Mouse (Mus musculus): ENCODE data around the gene Izumo1. TPM values are rescaled to one million over a fixed set of nuclear protein-coding genes. Genes with fewer than 3 reads are reported as not detected.

The Izumo1 gene
- total RNA-seq, 2 experiments from 2014 or later = 0.34 TPM; not detected in 1

DNA sequence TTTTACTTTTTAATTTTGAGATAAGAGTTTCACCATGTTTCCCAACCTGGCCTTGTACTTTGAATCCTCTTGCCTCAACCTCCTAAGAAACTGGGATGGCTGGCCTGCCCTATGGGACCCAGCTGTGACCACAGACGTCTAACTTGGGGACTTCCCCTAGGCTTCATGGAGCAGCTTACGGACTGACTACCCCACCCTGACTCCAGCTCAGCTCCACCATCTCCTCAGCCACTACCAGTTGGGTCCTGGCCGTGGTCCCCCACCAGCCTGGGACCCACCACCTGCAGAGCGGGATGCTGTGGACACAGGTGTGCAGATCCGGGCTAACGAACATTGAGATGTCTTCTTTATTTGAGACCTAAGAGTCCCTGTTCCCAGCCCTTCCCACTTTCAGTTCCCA, 16.1 kb downstream of the Izumo1 start:
- Histone ChIP-seq H3K4me3 (peak overlapping the region; percentile 43), H3K27ac (no peak overlapping the region; the same call in 1 of the 2 replicates)
- no peak for TF ChIP-seq CTCF (IDR thresholded peaks at IDR 0.05)
- intact Hi-C loops (cut with DNase I) = no loop called here
- DNase-seq (ENCODE audit: extremely low spot score in 1 of 2, low spot score in 2 of 2) = no peak

DNA sequence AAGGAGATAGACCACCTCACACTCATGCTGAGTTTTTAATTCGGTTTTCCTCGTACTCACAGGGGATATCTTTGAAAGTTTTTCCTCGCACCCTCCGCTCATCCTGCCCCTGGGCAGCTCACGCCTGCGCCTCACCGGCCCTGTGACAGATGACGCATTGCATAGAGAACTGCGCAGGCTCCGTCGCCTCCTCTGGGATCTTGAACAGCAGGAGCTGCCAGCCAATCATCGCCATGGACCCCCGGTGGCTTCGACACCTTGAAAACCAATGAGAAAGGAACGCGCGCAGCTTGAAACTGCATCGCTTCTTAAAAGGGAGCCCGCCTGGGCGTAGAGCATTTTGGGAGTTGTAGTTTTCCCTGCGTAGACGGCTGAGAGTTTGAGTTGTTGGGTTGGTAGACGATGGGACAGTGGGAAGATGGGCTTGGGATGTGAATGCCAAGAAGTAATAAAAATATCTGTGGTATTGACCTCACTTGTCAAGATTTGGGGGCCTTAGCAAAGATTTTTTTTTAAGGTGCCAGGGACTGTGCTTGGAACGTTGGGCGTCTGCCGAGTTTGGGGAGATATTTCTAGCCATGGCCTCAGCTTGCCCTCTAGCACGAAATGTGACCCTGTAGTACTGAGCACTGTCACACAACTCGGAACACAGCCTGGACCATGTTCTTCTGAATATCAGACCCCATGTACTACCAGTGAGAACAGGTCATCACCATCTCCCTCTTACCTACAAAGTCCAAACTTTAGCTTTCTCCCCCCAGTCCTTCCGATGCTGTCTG, 17.2 kb downstream of the Izumo1 start:
- H3K27ac ChIP-seq = peak overlapping the region; percentile 67
- DNase-seq (ENCODE audit: extremely low spot score in 1 of 2, low spot score in 2 of 2) = peak; percentile 93 to 94
- intact Hi-C loops (cut with DNase I) = no loop called here
- H3K4me3 ChIP-seq = peak overlapping the region; percentile 43
- TF ChIP-seq CTCF (IDR thresholded peaks at IDR 0.05) = no peak

- no peak for DNase-seq (ENCODE audit: extremely low spot score in 1 of 2, low spot score in 2 of 2)
- intact Hi-C loops (cut with DNase I) = no loop called here
- no peak within 1 kb of the TSS for H3K4me3 ChIP-seq
- H3K27ac ChIP-seq = peak within 1 kb of the TSS; percentile 44; the same call in 1 of the 2 replicates
- TF ChIP-seq CTCF (IDR thresholded peaks at IDR 0.05) = no peak
Observed at GRCm38 (mm10) chr7:45639561-45640027, 18.0 kb downstream of the Izumo1 start, which contains the start of gene Mamstr. Gene Mamstr, plus strand, starts transcription at chr7:45639977.

DNA sequence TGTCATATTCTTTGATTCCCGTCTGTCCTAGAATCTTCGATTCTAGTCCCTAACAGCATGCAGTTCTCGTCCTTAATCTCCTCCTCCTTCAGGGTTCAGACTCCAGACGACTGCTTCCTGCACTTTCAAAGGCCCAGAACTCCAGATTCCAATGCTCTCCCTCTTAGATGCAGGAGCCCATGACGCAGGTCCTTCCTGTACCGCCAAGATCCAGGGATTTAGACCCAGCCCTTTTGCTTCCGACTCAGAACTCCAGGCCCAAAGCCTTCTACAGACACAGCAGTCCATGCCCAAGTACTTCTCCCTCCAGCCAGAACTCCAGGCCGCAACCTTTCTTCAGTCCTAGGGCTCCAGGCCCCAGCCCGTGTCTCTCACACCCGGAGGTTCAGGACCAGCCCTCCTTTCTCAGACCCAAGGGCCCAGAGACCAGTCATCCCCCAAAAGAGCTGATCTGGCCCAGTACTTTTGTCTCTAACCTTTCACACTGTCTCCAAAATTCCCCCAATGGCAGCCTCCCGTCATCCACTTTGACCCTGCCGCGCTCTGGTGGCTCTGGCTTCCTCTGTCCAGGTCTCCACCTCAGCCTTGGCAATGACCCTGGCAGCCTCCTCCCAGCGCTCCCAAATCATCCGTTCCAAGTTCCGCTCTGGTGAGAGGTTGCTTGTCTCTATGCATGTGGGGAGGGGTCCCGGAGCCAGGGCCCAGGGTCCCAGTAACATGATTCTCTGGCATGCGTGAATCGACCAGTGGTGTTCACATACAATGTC, 18.8 kb downstream of the Izumo1 start:
- intact Hi-C loops (cut with DNase I) = no loop called here
- TF ChIP-seq CTCF (IDR thresholded peaks at IDR 0.05) = no peak

GRCm38 (mm10) chr7:45641391-45642040, 19.9 kb downstream of the Izumo1 start:
- intact Hi-C loops (cut with DNase I) = no loop called here
- Histone ChIP-seq H3K27ac (no peak overlapping the region), H3K4me3 (no peak overlapping the region)
- no peak for DNase-seq (ENCODE audit: extremely low spot score in 1 of 2, low spot score in 2 of 2)
- TF ChIP-seq CTCF (IDR thresholded peaks at IDR 0.05) = no peak

More for the DNA sequence above, 18.8 kb downstream of the Izumo1 start:
- peak overlapping the region; percentile 44; the same call in 1 of the 2 replicates for H3K27ac ChIP-seq
- H3K4me3 ChIP-seq = no peak overlapping the region
- no peak for DNase-seq (ENCODE audit: extremely low spot score in 1 of 2, low spot score in 2 of 2)

GRCm38 (mm10) chr7:45642083-45642482, 20.5 kb downstream of the Izumo1 start:
- DNase-seq (ENCODE audit: extremely low spot score in 1 of 2, low spot score in 2 of 2) = no peak
- Histone ChIP-seq H3K27ac (no peak overlapping the region), H3K4me3 (no peak overlapping the region)
- intact Hi-C loops (cut with DNase I) = no loop called here
- TF ChIP-seq CTCF (IDR thresholded peaks at IDR 0.05) = no peak

DNA sequence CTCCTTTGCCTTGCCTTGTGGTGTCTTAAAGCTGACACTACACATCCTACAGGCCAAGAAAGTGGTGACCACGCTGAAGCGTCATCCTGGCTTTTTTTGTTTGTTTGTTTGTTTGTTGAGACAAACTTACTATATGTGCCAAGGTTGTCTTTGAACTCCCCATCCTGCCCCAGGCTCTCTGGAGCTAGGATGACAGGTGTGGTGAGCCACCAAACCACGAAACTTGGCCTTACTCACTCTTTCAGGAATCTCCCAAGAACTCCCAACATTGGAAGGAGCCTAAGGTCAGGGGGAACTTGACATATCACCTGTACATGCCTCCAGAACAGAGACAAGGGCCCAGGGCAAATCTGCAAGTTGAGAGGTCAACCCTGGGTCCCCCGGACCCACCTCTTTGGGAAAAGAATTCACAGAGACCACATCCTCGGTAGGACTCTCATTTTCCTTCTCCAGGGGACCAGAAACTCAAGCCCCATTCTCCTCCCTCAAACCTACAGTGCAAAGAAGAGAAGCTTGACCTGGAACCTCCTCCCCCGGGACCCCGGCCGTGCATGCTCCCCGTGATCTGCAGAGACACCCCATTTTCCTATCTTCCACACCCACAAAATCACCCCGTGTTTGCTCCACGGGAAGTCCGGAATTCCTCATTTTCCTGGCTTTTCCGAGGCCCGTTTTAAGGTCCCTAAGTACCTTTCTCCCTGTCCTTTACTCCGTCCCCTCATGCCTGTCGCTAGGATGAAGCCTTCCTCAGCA, 21.1 kb downstream of the Izumo1 start:
- no peak for TF ChIP-seq CTCF (IDR thresholded peaks at IDR 0.05)
- DNase-seq (ENCODE audit: extremely low spot score in 1 of 2, low spot score in 2 of 2) = no peak
- Histone ChIP-seq H3K4me3 (peak overlapping the region; percentile 61), H3K27ac (peak overlapping the region; percentile 84)
- intact Hi-C loops (cut with DNase I) = no loop called here

DNA sequence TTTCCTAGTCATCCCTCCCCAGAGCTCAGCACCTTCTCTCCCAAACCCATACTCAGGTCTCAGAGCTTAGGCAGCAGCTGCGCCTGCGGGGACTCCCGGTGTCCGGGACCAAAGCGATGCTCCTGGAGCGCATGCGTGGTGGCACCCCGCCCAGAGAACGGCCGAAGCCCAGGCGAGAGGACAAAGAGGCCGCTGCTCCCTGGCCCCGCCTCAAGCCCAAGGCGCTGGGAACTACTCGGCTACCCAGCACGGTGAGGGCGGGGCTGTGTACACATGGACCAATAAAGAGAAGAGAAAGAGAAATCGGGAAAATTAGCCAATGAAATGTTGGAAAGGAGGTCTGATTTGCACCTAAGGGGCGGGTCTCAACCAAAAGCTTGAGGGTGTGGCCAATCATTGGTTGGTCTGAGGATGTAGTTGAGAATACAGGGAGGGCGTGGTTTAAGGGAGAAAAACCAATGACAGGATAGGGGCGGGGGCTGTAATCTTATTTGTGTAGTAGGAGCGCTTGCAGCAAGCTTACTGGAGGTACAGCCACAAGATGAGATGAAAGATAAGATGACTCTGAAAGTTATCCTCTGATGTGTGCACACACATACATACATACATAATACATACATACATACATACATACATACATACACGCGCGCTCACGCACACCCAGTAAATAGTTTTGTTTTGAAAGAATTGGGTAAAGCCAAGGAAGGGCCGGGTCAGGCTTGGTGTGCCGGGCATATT, 22.0 kb downstream of the Izumo1 start:
- Histone ChIP-seq H3K4me3 (peak overlapping the region; percentile 61), H3K27ac (peak overlapping the region; percentile 84)
- intact Hi-C loops (cut with DNase I) = no loop called here
- DNase-seq (ENCODE audit: extremely low spot score in 1 of 2, low spot score in 2 of 2) = peak; percentile 89 to 90
- TF ChIP-seq CTCF (IDR thresholded peaks at IDR 0.05) = no peak

DNA sequence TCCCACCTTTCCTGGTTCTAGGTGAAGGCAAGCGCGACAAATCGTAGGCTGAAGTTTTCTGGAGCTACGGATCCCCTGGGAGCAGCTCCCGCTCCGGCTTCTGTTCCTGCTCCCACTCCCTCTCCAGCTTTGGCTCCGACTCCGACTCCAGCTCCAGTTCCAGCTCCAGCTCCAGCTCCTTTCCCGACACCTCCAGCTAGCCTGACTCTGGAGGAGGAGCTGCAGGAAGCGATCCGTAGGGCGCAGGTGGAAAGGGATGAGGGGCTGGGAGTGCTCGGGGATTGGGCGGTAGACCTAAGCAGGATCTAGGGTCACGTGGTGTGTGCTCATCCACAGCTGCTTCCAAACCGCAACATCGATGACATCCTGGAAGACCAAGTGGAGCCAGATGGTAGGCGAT, 22.6 kb downstream of the Izumo1 start:
- intact Hi-C loops (cut with DNase I) = no loop called here
- no peak for TF ChIP-seq CTCF (IDR thresholded peaks at IDR 0.05)
- Histone ChIP-seq H3K4me3 (peak overlapping the region; percentile 41), H3K27ac (peak overlapping the region; percentile 84)
- peak; percentile 72 to 76 for DNase-seq (ENCODE audit: extremely low spot score in 1 of 2, low spot score in 2 of 2)

GRCm38 (mm10) chr7:45644872-45645590, 23.4 kb downstream of the Izumo1 start:
- peak overlapping the region; percentile 41 for H3K4me3 ChIP-seq
- peak overlapping the region; percentile 84 for H3K27ac ChIP-seq
- no peak for DNase-seq (ENCODE audit: extremely low spot score in 1 of 2, low spot score in 2 of 2)
- intact Hi-C loops (cut with DNase I) = no loop called here
- no peak for TF ChIP-seq CTCF (IDR thresholded peaks at IDR 0.05)
